Mouse (Mus musculus): Measurements from ENCODE around the gene Catsper3. TPM values are rescaled to one million over a fixed set of nuclear protein-coding genes. Genes with fewer than 3 reads are reported as not detected.
A peak's percentile ranks its signal among the peaks of the same experiment; 100 is the strongest.

The Catsper3 gene
- polyA plus RNA-seq, 1 experiment from 2014 or later, result not detected

DNA sequence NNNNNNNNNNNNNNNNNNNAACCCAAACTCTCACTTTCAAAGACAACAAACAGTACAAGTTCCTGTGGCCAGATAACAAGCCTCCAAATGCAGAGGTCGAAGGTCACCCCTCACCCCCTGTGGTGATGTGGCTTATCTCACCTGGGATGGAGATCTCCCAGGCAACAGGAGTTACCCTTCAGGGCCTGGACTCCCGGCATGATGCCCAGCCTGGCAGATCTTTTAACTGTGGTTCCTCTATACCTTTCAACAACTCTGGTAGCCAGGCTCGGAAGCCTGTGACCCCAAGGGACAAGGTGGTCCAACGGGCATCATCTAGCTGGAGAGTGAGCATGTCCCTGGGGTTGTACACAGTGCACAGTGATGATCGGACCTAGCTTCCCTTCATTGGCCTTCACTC is 38.1 kb downstream of the Catsper3 start:
- DNase-seq (ENCODE audit: low spot score), result no peak
- no peaks in the 10 kb centered on the region for H3K36me3 ChIP-seq (ENCODE audit: control insufficient read depth, insufficient read depth, low read length)
- H3K27ac ChIP-seq (ENCODE audit: low read depth, low read length), result no peak overlapping the region
- WGBS, result 49% methylated on average over 5 of the region's 5 CpGs
- H3K27me3 ChIP-seq (replicated peaks; ENCODE audit: control insufficient read depth, insufficient read depth, low read length), result peaks cover 58% of the 10 kb centered on the region
- no peak for ATAC-seq (replicated peaks; ENCODE audit: low FRiP score)
- H3K9ac ChIP-seq (ENCODE audit: low read depth, low read length), result no peak overlapping the region
- no peak overlapping the region for H3K4me3 ChIP-seq (ENCODE audit: low read depth, low read length)
- H3K4me2 ChIP-seq, result no peak overlapping the region
- no peaks in the 10 kb centered on the region for H3K9me3 ChIP-seq (ENCODE audit: control insufficient read depth, low read length)
- no peaks in the 10 kb centered on the region for H3K4me1 ChIP-seq (replicated peaks; ENCODE audit: control insufficient read depth, insufficient read depth, low read length)

DNA sequence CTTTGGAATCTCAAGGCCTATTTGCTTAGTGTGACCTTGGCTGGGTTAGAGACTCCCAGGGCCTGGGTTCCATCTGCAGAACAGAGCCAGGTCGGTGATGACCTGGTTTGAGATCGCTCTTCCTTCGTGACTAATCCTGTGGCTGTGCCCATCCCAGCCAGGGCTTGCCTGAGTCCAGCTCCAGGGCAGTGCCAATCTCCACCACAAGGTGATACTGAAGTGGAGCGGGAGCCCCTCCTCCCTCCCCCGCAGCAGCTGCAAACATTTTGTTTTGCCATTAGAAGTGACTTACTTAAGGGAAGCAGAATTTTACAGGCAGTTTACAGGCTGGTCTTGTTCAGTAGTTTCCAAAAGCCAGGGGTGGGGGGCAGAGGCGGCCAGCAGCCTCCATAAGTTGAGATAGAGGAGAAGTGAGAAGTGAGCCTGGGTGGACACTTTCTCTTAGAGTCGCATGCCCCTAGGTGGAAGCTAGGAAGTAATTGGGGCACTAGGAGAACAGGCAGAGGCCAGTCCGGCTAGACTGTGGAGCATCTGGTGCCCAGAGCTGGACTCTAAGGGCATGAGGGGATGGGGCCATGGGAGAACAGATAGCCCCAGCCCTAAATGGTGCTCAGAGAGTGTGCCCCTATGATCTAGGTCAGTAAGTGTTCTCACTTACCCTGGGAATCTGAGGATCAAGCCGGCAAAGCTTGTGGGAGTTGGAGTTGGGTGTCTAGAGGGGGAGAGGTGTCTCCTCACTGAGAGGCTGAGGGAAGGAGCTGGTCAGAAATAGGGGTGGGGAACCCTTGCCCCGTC is 40.0 kb downstream of the Catsper3 start:
- ATAC-seq (replicated peaks; ENCODE audit: low FRiP score) (no peak), DNase-seq (ENCODE audit: low spot score) (no peak)
- Histone ChIP-seq H3K27me3 (replicated peaks; ENCODE audit: control insufficient read depth, insufficient read depth, low read length) (peaks cover 76% of the 10 kb centered on the region), H3K36me3 (ENCODE audit: control insufficient read depth, insufficient read depth, low read length) (no peaks in the 10 kb centered on the region), H3K27ac (ENCODE audit: low read depth, low read length) (no peak overlapping the region), H3K4me3 (ENCODE audit: low read depth, low read length) (no peak overlapping the region), H3K4me2 (no peak overlapping the region), H3K9me3 (ENCODE audit: control insufficient read depth, low read length) (no peaks in the 10 kb centered on the region), H3K9ac (ENCODE audit: low read depth, low read length) (no peak overlapping the region), H3K4me1 (replicated peaks; ENCODE audit: control insufficient read depth, insufficient read depth, low read length) (no peaks in the 10 kb centered on the region)
- 15% methylated on average over 10 of the region's 10 CpGs for WGBS

DNA sequence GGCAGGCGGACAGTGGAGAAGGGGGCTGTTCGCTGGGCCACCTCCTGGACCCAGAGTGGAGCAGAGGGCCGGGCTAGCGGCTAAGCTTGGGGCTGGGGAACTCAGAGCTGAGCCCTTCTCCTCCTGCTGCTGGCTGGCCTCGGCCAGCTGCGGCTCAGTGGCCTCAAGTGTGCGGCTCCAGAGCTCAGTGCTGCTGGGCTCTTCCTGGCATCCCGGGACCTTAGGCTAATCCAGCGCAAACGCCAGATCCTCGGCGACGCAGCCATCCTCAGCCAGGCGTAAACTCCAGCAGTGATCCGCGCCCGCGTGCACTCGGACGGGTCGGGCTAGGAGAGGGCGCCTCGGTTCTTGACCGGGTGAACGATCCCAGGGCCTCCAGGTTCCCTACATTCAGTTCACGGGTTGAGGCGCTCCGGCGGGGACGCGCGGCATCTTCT is 40.9 kb downstream of the Catsper3 start:
- Histone ChIP-seq H3K27me3 (replicated peaks; ENCODE audit: control insufficient read depth, insufficient read depth, low read length) (peaks cover 85% of the 10 kb centered on the region), H3K9ac (ENCODE audit: low read depth, low read length) (no peak overlapping the region), H3K4me2 (no peak overlapping the region), H3K4me1 (replicated peaks; ENCODE audit: control insufficient read depth, insufficient read depth, low read length) (no peaks in the 10 kb centered on the region), H3K36me3 (ENCODE audit: control insufficient read depth, insufficient read depth, low read length) (no peaks in the 10 kb centered on the region), H3K4me3 (ENCODE audit: low read depth, low read length) (no peak overlapping the region), H3K27ac (ENCODE audit: low read depth, low read length) (no peak overlapping the region), H3K9me3 (ENCODE audit: control insufficient read depth, low read length) (no peaks in the 10 kb centered on the region)
- ATAC-seq (replicated peaks; ENCODE audit: low FRiP score) (no peak), DNase-seq (ENCODE audit: low spot score) (no peak)
- WGBS, result 3% methylated on average over 32 of the region's 32 CpGs

DNA sequence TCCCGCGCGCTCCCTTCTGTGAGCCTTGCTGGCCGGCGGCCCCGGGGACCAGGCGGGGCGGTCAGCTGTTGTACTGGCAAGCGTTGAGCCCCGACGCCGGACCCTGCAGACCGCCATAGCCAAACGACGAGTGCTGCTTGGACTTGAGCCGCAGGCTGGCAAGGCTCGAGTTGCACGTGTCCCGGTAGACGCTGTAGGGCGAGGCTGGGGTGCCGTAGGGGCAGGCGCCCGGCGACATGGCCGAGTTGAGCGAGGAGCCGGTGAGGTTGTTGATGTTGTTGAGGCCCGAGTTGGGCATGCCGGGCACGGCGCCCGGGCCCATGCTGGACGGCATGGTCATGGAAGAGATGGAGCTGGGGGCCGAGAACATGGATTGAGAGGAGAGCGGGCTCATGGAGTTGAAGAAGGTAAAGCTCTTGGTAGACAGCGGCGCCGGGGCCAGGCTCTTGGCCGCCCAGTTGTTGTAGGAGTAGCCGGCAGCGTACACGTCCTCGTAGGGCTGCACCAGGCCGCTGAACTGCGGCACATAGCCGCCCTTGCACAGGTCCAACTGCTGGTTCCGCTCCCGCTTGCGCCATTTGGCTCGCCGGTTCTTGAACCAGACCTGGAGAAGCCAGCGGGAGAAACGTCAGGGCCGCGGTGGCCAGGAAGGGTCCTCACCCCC is 41.8 kb downstream of the Catsper3 start:
- 0 out of 2 replicates have a peak overlapping the region, but pooled peaks have one; percentile 7 for H3K4me2 ChIP-seq
- peak; percentile 59 for DNase-seq (ENCODE audit: low spot score)
- H3K36me3 ChIP-seq (ENCODE audit: control insufficient read depth, insufficient read depth, low read length), result no peaks in the 10 kb centered on the region
- H3K27me3 ChIP-seq (replicated peaks; ENCODE audit: control insufficient read depth, insufficient read depth, low read length), result peaks cover 94% of the 10 kb centered on the region
- no peak for ATAC-seq (replicated peaks; ENCODE audit: low FRiP score)
- H3K4me1 ChIP-seq (replicated peaks; ENCODE audit: control insufficient read depth, insufficient read depth, low read length), result no peaks in the 10 kb centered on the region; the same call in 1 of the 2 replicates
- H3K9me3 ChIP-seq (ENCODE audit: control insufficient read depth, low read length), result no peaks in the 10 kb centered on the region
- no peak overlapping the region; the same call in 1 of the 2 replicates for H3K4me3 ChIP-seq (ENCODE audit: low read depth, low read length)
- 3% methylated on average over 56 of the region's 56 CpGs for WGBS
- no peak overlapping the region for H3K9ac ChIP-seq (ENCODE audit: low read depth, low read length)
- H3K27ac ChIP-seq (ENCODE audit: low read depth, low read length), result no peak overlapping the region

DNA sequence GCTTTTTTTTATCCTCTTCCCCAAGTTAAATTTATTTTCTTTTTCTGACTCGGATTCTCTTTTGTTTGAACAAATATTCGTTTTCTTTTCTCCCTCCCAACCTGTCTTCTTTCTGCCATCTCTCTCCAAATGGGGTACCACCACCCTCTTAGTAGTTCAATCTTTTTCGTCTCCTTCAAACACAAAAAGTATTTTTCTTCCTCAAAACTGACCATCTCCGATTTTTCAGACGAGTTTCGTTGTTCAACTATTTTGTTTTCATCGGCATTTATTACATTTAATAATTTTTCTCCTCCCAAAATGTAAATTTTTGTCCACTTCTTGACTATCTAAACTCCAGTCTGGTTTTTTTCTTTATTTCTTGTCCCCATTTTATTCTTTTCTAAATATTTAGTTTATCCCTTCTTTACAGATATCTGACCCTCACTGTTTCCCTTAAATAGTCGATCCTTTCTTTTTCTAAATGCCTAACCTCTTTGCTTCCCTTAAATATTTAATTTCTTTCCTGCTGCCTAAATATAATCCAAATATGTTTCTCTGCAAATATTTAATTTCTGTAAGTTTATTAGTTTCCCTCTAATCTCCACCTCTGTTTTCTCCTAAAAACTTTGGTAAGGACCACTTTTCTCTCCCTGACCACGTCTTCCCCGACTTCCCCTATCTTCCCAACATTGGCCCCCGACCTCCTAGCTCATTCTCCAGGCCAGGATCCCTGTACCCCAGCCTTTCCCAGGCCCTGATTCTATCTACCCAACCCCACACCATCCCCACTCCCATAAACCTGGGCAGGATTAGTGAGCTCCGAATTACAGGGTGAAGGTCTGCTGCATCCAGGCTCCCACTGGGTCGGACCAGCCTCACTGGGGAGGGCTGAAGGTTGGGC is 42.7 kb downstream of the Catsper3 start:
- H3K4me2 ChIP-seq, result no peak overlapping the region
- no peak overlapping the region for H3K27ac ChIP-seq (ENCODE audit: low read depth, low read length)
- H3K9me3 ChIP-seq (ENCODE audit: control insufficient read depth, low read length), result no peaks in the 10 kb centered on the region
- no peak for ATAC-seq (replicated peaks; ENCODE audit: low FRiP score)
- 8% methylated on average over 13 of the region's 13 CpGs for WGBS
- H3K4me1 ChIP-seq (replicated peaks; ENCODE audit: control insufficient read depth, insufficient read depth, low read length), result no peaks in the 10 kb centered on the region; the same call in 1 of the 2 replicates
- peaks cover 96% of the 10 kb centered on the region for H3K27me3 ChIP-seq (replicated peaks; ENCODE audit: control insufficient read depth, insufficient read depth, low read length)
- no peaks in the 10 kb centered on the region for H3K36me3 ChIP-seq (ENCODE audit: control insufficient read depth, insufficient read depth, low read length)
- DNase-seq (ENCODE audit: low spot score), result no peak
- no peak overlapping the region for H3K4me3 ChIP-seq (ENCODE audit: low read depth, low read length)
- no peak overlapping the region for H3K9ac ChIP-seq (ENCODE audit: low read depth, low read length)

DNA sequence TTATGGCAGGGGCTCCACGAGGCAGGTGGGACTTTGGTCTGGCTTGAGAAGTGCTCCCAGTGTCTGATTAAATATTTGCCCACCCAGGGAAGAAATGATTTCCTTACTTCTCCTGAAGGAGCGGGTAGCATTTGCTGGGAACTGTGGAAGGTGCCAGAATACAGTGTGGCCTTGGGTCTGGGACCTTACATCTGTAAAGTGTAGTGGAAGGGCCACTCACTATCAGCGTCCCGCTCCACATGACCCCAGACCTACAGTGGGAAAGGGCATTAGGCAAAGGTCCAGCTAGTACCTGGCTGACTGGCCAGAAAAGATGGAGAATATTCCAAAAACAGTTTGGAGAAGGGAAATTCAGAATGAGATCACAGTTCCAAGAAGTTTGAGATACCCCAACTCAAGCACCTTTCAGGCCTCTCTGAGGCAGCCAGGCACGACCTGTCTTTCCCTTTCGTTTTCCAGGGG is 43.3 kb downstream of the Catsper3 start:
- DNase-seq (ENCODE audit: low spot score), result no peak
- Histone ChIP-seq H3K4me2 (no peak overlapping the region), H3K4me3 (ENCODE audit: low read depth, low read length) (0 out of 2 replicates have a peak overlapping the region, but pooled peaks have one; percentile 20)

DNA sequence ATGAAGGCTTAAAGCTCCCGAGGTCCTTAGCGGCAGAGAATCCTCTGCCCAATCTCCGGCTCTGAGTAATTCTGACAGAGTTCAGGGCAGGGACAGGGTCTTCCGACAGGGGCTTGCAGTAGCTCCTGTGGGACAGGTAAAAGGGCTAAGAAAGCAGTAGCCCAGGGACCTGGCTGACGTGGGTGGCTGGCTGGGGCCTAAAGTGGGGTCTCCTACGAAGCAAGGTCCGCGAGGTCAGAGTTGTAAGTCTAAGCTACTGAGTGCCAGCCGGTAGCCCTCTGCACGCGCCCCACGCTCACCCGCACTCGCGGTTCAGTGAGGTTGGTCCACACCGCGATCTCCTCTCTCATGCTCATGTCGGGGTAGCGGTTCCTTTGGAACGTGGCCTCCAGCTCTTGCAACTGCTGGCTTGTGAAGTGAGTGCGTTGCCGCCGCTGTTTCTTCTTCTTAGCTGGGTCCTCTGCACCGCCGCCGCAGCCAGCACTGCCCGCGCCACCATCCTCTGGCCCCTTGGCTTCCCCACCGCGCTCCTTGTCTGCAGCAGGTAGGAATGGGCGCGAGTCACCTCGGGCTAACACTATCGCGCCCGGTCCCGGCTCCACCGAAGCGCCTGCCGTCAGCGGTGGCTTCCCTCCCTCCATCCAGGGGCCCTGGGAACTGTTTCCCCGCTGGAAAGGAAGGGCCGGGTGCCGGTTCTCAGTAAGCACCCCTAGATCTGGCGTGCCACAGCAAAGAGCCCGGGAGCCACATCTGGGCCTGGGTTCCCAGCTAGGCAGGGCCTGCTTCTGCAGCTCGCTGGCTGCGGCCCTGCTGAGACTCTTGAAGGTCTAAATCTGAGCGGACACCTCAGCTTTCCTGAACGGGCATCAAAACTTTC is 44.0 kb downstream of the Catsper3 start:
- peak overlapping the region; percentile 45 for H3K4me2 ChIP-seq
- WGBS, result 3% methylated on average over 50 of the region's 50 CpGs
- peak overlapping the region; percentile 20 for H3K4me3 ChIP-seq (ENCODE audit: low read depth, low read length)

More for the DNA sequence above, 43.3 kb downstream of the Catsper3 start:
- Histone ChIP-seq H3K27me3 (replicated peaks; ENCODE audit: control insufficient read depth, insufficient read depth, low read length) (peaks cover 97% of the 10 kb centered on the region), H3K27ac (ENCODE audit: low read depth, low read length) (no peak overlapping the region), H3K4me1 (replicated peaks; ENCODE audit: control insufficient read depth, insufficient read depth, low read length) (no peaks in the 10 kb centered on the region; the same call in 1 of the 2 replicates), H3K9me3 (ENCODE audit: control insufficient read depth, low read length) (no peaks in the 10 kb centered on the region), H3K36me3 (ENCODE audit: control insufficient read depth, insufficient read depth, low read length) (no peaks in the 10 kb centered on the region), H3K9ac (ENCODE audit: low read depth, low read length) (no peak overlapping the region)
- 6% methylated on average over 6 of the region's 6 CpGs for WGBS
- ATAC-seq (replicated peaks; ENCODE audit: low FRiP score), result no peak

More for the DNA sequence above, 44.0 kb downstream of the Catsper3 start:
- DNase-seq (ENCODE audit: low spot score) (peak; percentile 49), ATAC-seq (replicated peaks; ENCODE audit: low FRiP score) (no peak)
- H3K9me3 ChIP-seq (ENCODE audit: control insufficient read depth, low read length), result no peaks in the 10 kb centered on the region
- H3K4me1 ChIP-seq (replicated peaks; ENCODE audit: control insufficient read depth, insufficient read depth, low read length), result no peaks in the 10 kb centered on the region; the same call in 1 of the 2 replicates
- peaks cover 97% of the 10 kb centered on the region for H3K27me3 ChIP-seq (replicated peaks; ENCODE audit: control insufficient read depth, insufficient read depth, low read length)
- no peak overlapping the region for H3K9ac ChIP-seq (ENCODE audit: low read depth, low read length)
- no peaks in the 10 kb centered on the region for H3K36me3 ChIP-seq (ENCODE audit: control insufficient read depth, insufficient read depth, low read length)
- no peak overlapping the region for H3K27ac ChIP-seq (ENCODE audit: low read depth, low read length)
